Mouse (Mus musculus): ENCODE results near the gene Cd151.
"Not testable (repeated sequence)": the region's sequence is repeated elsewhere in the genome, so short reads cannot be mapped to it uniquely, and the experiment has no call there.

Cd151 gene

DNA sequence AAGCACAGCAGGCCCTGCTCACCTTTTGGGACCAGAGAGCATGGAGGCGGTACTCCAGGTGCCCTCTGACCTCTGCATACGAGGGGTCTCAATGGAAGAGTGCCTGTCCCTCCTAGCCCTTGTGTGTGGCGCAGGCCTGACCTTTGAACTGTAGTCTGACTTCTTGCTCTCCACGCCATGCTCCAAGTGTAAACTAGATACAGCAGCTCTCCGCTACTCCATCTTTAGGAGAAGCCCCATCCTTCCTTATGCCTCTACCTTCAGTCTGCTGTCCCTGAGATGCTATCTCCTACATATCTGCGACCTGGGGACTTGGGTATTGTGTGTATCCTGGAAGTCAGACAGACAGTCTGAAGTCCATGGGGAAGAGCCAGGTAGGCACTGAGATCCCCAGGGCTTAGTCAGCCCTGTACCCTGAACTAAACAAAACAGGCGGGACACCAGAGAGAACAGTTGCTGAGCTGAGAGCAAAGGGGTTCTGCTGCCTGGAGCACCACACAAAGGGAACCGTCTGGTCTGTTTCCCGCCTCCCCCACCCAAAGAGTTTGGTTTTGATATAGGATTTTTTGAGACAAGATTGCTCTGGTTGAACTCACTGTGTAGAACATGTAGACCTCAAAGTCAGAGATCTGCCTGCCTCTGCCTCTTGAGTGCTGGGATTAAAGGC lies 31.2 kb upstream of the Cd151 start:
- DNase-seq (ENCODE audit: low read depth, low spot score) = no peak

- DNase-seq (ENCODE audit: low read depth, low spot score) = no peak
These were observed 30.7 kb upstream of the Cd151 start for GRCm38 (mm10) chr7:141436523-141436892.

- DNase-seq (ENCODE audit: low read depth, low spot score) = no peak
These were observed 29.7 kb upstream of the Cd151 start, which contains the start of gene Slc25a22 for GRCm38 (mm10) chr7:141437178-141438120. Slc25a22 (minus strand) TSS chr7:141437892.

- DNase-seq (ENCODE audit: low read depth, low spot score) = no peak
These were observed 28.8 kb upstream of the Cd151 start for GRCm38 (mm10) chr7:141438201-141438968.

- DNase-seq (ENCODE audit: low read depth, low spot score) = no peak
These were observed 28.0 kb upstream of the Cd151 start for GRCm38 (mm10) chr7:141439140-141439679.

DNA sequence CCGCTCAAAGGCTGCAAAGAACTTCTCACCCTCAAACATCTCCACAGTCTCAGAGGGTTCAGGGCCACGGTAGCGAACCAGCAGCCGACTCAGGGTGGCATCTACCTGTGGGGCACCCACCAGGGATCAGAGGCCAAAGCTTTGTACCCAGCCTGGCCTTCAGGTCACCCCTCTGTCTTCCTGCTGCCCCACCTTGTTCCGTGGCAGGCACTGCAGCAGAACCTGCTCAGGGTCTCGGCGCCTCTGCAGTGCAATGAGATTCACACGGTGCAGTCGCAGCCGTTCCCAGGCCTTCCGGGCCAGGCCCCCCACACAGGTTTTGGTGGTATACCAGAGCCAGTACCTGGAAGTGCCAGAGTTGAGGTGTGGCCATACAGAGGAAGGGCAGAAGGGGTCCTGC lies 27.4 kb upstream of the Cd151 start:
- DNase-seq (ENCODE audit: low read depth, low spot score) = no peak

DNA sequence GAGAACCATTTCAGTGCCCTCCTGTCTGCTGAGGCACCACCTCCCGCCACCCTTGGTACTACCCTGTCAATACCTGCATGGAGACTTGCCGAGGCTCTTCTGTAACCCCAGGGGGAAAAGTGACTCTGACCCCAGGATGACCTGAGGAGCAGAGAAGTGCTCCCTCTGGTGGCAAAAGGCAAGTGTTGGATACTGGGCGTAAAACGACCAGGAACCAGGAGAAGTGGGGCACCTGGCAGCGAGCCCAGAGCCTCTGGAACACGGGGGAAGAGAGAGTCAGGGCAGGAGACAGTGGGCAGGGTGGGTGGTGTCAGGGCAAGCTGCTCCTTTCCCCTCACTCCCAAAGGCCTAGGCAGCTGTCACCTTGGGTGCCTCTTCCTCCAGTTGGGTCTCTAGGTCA lies 26.6 kb upstream of the Cd151 start:
- DNase-seq (ENCODE audit: low read depth, low spot score) = no peak

DNA sequence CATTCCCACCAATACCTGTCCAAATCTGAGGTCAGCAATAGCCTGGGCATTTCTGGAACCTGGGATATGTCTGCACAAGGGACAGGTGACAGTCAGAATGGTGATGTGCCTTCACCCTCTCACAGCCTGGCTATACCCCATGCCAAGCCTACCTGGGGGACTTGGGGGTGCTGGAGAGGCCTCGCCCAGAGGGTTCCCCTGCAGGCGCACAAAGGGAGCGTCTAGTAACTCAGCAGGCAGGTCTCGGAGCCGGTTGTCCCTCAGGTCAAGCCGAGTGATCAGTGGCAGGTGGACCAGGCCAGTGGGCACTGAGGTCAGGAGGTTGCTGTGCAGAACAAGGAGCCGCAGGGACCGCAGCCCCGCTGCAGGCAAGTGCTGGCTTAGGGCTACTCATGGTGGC lies 25.7 kb upstream of the Cd151 start:
- DNase-seq (ENCODE audit: low read depth, low spot score) = no peak

GRCm38 (mm10) chr7:141442199-141442598 lies 25.0 kb upstream of the Cd151 start:
- no peak for DNase-seq (ENCODE audit: low read depth, low spot score)

DNA sequence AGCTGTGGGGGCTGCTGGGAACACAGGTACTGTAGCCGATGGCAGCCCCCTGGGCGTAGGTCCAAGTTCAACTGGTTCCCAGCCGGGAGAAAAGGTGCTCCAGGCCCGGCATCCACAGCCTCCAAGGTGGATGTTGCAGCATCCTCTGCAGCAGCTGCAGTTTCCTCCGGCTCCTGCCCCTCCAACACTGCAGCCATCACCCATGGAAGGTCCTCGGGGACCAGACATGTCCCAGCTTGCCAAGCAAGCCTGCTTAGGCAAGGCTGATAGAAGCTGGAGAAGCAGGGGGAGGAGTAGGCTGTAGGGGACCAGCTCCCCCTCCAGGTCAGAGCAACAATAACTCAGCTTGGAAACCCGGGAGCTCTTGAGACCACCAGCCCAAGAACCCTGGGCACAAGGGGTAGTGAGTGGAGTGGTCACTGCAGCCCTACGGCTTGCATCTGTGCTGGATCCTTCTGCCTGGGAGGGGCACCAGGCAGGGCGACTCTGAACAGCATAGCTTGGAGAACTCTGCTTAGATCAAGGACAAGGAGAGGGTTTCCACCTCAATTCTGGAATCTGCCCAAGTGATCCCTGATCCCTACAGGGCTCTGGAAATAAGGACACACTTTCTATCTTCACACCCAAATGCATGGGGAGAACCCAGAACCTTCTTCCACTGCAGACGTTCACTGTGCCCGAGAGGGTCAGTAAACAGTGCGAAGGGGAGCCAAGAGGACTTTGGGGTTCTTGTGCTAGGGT lies 23.9 kb upstream of the Cd151 start:
- no peak for DNase-seq (ENCODE audit: low read depth, low spot score)

DNA sequence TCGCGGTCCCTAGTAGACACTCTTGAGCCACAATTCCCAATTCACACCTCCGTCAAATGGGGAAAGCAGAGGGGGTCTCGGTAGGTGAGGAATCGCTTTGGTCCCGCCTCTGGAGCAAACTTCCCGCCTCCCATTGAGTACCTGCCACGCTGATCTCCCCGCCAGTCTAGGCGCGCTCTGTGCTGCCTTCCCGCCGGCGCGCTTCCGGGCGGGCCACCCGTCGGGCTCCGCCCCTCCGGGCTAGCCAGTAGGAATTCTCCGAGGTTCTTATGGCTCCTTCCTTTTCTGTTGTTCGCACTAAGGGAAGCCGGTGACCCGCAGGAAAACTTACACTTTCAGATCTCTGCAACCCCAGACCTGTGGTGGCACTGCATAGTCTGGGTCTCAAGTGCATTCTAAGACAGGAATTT lies 23.4 kb upstream of the Cd151 start, which contains the start of gene Pidd1:
TSS of gene Pidd1 (minus strand) at position 198 of the 410 bp plus-strand sequence.
- DNase-seq (ENCODE audit: low read depth, low spot score) = no peak

DNA sequence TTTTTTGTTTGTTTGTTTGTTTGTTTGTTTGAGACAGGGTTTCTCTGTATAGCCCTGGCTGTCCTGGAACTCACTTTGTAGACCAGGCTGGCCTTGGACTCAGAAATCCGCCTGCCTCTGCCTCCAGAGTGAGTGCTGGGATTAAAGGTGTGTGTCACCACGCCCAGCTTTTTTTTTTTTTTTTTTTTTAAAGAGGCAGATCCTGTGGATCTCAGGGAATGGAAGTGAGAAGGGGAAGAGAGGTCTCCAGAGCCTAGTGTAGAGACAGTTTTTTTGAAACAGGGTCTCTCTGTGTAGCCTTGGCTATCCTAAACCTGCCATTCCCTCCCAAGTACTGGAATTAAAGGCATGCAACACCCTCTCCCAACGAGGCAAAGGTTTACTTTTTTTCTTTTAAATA lies 20.8 kb upstream of the Cd151 start:
- not testable (repeated sequence) for DNase-seq (ENCODE audit: low read depth, low spot score)

DNA sequence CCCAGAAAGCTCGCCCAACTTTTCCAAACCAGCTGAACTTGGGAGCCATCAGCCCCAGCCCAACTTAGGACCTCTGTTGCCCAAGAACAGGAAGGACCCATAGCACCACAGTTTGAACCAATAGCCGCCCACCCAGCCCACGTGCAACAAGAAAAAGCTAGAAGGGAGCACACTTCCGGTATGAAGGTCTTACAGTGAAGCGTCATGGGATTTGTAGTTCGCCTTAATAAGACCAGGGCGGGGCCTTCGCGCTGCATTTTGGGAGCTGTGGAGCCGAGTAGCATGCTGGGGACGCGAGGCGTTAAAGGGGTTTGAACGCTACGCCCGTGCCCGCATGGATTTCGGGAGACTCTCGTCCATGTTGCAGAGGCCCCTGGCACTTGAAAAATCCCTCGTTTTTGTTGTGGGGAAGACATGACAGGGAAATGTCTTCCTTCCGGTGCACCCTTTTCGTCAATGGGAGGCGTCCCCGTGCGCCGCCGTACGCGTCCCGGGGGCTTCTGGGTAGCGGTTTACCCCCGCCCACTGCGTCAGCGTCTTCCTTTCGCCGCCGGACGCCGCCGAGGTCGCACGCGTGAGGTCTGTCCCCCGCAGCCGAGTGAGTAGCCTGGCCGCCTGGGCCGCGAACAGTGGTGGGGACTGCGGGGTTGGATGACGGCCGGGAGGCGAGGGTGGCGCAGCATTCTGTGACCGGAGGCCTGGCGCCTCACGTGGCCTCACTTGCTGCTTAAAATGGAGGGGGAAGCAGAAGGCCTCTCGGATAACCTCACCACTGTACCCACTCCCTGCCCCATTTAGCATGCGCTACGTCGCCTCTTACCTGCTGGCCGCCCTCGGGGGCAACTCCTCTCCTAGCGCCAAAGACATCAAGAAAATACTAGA lies 19.8 kb upstream of the Cd151 start, which contains the start of gene Rplp2:
TSS of gene Rplp2 (plus strand) at position 261 of the 882 bp plus-strand sequence.
- DNase-seq (ENCODE audit: low read depth, low spot score) = peak; percentile 84

GRCm38 (mm10) chr7:141451928-141452327 lies 15.3 kb upstream of the Cd151 start:
- DNase-seq (ENCODE audit: low read depth, low spot score) = no peak

DNA sequence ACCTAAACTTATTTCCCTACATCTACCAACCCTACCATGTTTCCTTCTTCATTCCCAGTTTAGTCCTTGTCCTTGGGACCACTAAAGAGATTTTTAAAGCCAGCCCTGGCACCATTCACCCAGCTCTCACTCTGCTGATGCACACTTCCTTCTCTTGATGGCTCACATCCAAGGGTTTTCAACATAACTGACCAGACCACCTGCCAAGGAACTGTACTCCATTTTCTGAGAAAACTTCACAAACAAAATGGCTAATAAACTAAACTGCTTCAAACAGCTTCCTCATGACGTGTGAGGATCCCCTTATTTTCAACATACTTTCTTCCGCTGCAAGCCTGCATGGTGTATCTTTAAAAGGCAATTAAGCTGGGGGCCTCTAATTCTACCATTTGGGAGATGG lies 13.6 kb upstream of the Cd151 start:
- no peak for DNase-seq (ENCODE audit: low read depth, low spot score)

- DNase-seq (ENCODE audit: low read depth, low spot score) = peak; percentile 76
These were observed 12.1 kb upstream of the Cd151 start, which contains the start of gene Pnpla2 for GRCm38 (mm10) chr7:141454967-141455551. Pnpla2 (plus strand) TSS chr7:141455198.

DNA sequence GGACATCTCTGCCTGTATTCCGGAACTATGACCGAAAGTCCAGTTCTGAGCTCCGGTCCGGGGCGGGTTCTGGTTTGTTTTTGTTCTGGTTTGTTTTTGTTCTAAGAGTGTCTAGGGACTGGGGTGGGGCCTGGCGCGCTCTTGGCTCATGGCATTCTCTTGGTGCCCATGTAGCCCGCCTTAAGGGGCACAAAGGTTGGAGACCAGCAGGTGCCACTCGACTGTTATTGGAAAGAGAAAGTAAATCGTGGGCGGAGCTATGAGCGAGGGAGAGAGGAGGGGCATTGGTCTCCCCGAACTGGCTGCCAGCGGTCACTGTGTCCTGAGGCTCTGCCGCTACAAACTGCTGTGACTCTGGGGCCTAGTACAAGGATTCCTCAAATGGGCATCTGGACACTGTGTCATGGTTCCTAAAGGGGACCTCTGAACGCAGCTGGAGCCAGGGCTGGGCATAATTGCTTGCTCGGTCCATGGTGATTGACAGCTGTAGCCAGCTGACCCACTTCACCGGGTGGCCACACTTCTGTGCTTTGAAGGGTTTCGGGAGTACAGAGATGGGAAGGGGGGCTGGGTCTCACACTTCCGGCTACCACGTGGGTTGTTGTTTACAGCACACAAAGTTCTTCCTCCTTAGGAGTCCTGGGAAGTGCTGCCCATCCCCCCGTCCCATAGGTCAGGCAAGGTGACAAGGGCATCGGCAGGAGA lies 11.4 kb upstream of the Cd151 start:
- DNase-seq (ENCODE audit: low read depth, low spot score) = no peak

DNA sequence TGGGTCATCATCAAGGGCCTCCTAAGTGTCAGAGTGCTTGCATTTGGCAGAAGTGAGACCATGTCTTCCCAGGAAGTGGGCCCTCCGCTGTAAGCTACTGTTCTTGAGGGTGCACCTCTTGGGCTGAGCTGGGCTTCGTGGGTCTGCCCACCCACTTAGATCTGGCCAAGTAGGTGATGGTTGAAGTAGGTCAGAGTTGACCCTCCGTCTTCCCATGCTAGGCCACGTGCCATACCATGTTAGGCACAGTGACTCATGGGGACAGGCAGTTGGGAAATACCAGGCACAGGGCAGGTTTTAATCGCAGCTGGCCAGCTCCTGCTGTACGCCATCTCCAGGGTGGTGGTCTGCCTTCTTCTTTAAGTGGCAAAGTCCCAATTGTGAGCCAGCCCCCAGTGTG lies 10.5 kb upstream of the Cd151 start:
- DNase-seq (ENCODE audit: low read depth, low spot score) = no peak

DNA sequence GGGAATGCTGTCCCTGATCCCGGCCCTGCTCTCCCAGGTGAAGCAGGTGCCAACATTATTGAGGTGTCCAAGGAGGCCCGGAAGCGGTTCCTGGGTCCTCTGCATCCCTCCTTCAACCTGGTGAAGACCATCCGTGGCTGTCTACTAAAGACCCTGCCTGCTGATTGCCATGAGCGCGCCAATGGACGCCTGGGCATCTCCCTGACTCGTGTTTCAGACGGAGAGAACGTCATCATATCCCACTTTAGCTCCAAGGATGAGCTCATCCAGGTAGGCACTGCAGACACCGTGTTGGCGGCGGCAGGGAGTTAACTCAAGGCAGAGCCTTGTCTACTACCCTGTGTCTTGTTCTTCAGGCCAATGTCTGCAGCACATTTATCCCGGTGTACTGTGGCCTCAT lies 10.0 kb upstream of the Cd151 start:
- no peak for DNase-seq (ENCODE audit: low read depth, low spot score)
